Mouse (Mus musculus) naive thymus-derived CD4-positive, alpha-beta T cell, adult 5 months (primary cell): Measurements from ENCODE around the gene Tns3. TPM values are rescaled to one million over a fixed set of nuclear protein-coding genes. Genes with fewer than 3 reads are reported as not detected.

Source experiments
- polyA plus RNA-seq: library from polyadenylated mRNA; unstranded; fragments of 100-300 nt; shearing (Covaris generic); gene quantifications from one replicate; pipeline ENCODE4 v1.2.1, GENCODE M21; 2017

Gene Tns3
- polyA plus RNA-seq = 0.12 TPM

GRCm38 (mm10) chr11:8664393-8664743, at the start of gene Tns3:
TSS of gene Tns3 (minus strand) at chr11:8664535.

